7 mouse cellular contexts compared by ENCODE assay signal in the genomic region with DNA sequence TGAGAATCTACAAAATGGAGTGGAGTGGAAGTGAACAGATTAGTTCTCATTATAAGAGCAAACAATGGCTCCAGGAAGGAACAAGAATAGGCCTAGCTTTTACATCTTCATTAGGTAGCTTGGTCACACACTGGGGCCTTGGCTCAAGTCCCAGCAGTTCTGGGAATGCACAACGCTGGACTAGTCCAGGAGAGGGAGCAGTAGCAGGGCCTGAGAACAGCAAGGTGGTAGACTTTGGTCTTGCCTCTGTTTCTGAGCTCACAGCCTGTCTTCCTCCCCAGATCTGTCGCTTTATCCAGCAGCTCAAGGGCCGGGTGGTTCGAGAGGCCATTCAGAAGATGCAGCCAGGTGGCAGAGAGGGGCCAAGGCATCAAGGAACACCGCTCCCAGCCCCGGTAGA. TPM values are rescaled to one million over a fixed set of nuclear protein-coding genes. Genes with fewer than 3 reads are reported as not detected.
A peak's percentile ranks its signal among the peaks of the same experiment; 100 is the strongest.
DNase-seq lines count a peak whose midpoint lies in the region; ATAC-seq and TF ChIP-seq lines count a peak whose summit lies in the region.

No protein-coding gene starts in this region.

- no peak for TF ChIP-seq POLR2A in testis, adult 2 months (IDR thresholded peaks at IDR 0.05; ENCODE audit: control insufficient read depth, low read depth, low read length)
- TF ChIP-seq POLR2A in cortical plate, adult 2 months (IDR thresholded peaks at IDR 0.05; ENCODE audit: extremely low read depth, insufficient read depth, low read length): no peak

- H3K27ac ChIP-seq in testis, adult 2 months (ENCODE audit: control insufficient read depth, insufficient read depth, low read depth, low read length): no peak overlapping the region
- H3K27ac ChIP-seq in cortical plate, adult 2 months (ENCODE audit: insufficient read depth, low read length): no peak overlapping the region; the same call in 1 of the 2 replicates
- 0 out of 2 replicates have a peak overlapping the region, but pooled peaks have one; percentile 12 for H3K27ac ChIP-seq in hindbrain, embryonic 10.5 days
- no peak overlapping the region for H3K27ac ChIP-seq in midbrain, embryonic 11.5 days (ENCODE audit: low read depth, low read length)

- peak overlapping the region; percentile 71 for H3K4me2 ChIP-seq in midbrain, embryonic 11.5 days

- 0 out of 2 replicates have a peak, but pooled peaks cover 3% of the 10 kb centered on the region for H3K9me3 ChIP-seq in hindbrain, embryonic 10.5 days
- no peaks in the 10 kb centered on the region for H3K9me3 ChIP-seq in midbrain, embryonic 11.5 days (ENCODE audit: control insufficient read depth, low read length)

- peaks cover 25% of the 10 kb centered on the region for H3K4me1 ChIP-seq in testis, adult 2 months (ENCODE audit: control insufficient read depth, insufficient read depth, low read length)
- H3K4me1 ChIP-seq in cortical plate, adult 2 months (ENCODE audit: control insufficient read depth, insufficient read depth, low read length): peaks cover 4% of the 10 kb centered on the region
- peaks cover 51% of the 10 kb centered on the region for H3K4me1 ChIP-seq in hindbrain, embryonic 10.5 days (replicated peaks)
- peaks cover 24% of the 10 kb centered on the region for H3K4me1 ChIP-seq in midbrain, embryonic 11.5 days (ENCODE audit: control insufficient read depth, insufficient read depth, low read length)

- H3K9ac ChIP-seq in midbrain, embryonic 11.5 days (ENCODE audit: low read length): 0 out of 2 replicates have a peak overlapping the region, but pooled peaks have one; percentile 12

- ATAC-seq in midbrain, embryonic 11.5 days (ENCODE audit: low FRiP score): no peak

- peak; percentile 34; the same call in 1 of the 2 replicates for TF ChIP-seq CTCF in testis, adult 2 months (IDR thresholded peaks at IDR 0.05; ENCODE audit: control insufficient read depth, insufficient read depth, insufficient replicate concordance, low read depth, low read length)
- TF ChIP-seq CTCF in cortical plate, adult 2 months (IDR thresholded peaks at IDR 0.05; ENCODE audit: extremely low read depth, insufficient read depth, low read length): peak; percentile 46

- H3K4me3 ChIP-seq in testis, adult 2 months (ENCODE audit: control insufficient read depth, low read depth, low read length): no peak overlapping the region
- H3K4me3 ChIP-seq in cortical plate, adult 2 months (ENCODE audit: insufficient read depth, low read length): peak overlapping the region; percentile 94; the same call in 1 of the 2 replicates
- peak overlapping the region; percentile 92 for H3K4me3 ChIP-seq in hindbrain, embryonic 10.5 days
- no peak overlapping the region for H3K4me3 ChIP-seq in midbrain, embryonic 11.5 days (ENCODE audit: low read depth, low read length)

- H3K36me3 ChIP-seq in testis, adult 2 months (ENCODE audit: control insufficient read depth, insufficient read depth, low read length): no peaks in the 10 kb centered on the region
- H3K36me3 ChIP-seq in hindbrain, embryonic 10.5 days: peaks cover 49% of the 10 kb centered on the region
- peaks cover 9% of the 10 kb centered on the region; the same call in 1 of the 2 replicates for H3K36me3 ChIP-seq in midbrain, embryonic 11.5 days (ENCODE audit: control insufficient read depth, insufficient read depth, low read length)

- H3K27me3 ChIP-seq in testis, adult 2 months (ENCODE audit: control insufficient read depth, insufficient read depth, low read length): no peaks in the 10 kb centered on the region
- peaks cover 15% of the 10 kb centered on the region for H3K27me3 ChIP-seq in hindbrain, embryonic 10.5 days (ENCODE audit: insufficient read depth, poor library complexity, severe bottlenecking)
- peaks cover 4% of the 10 kb centered on the region; the same call in 1 of the 2 replicates for H3K27me3 ChIP-seq in midbrain, embryonic 11.5 days (ENCODE audit: control insufficient read depth, insufficient read depth, low read length)

- no peak for DNase-seq in testis, postnatal 14 days (ENCODE audit: low spot score)
- DNase-seq in hindbrain, embryonic 10.5 days (ENCODE audit: low spot score): no peak
- peak; percentile 67 to 68 for DNase-seq in layer of hippocampus, postnatal 36 days
- DNase-seq in midbrain, embryonic 11.5 days (ENCODE audit: low spot score, missing footprints): no peak
- no peak for DNase-seq in B cell, adult 2 months

- WGBS in hindbrain, embryonic 10.5 days: 70% methylated on average over 6 of the region's 6 CpGs
- 55% methylated on average over 6 of the region's 6 CpGs for WGBS in midbrain, embryonic 11.5 days

RNA-seq across cellular contexts. Expression of a gene that starts 1.1 kb away (rescaled TPM):
- 16.0 and 20.7 TPM in 2 replicates for polyA plus RNA-seq in testis, adult 2 months (2012; rRNA removed)
- 48.8 and 48.9 TPM in 2 replicates for polyA plus RNA-seq in cortical plate, adult 2 months (2012; rRNA removed)
- 62.1 and 69.8 TPM in 2 replicates for polyA plus RNA-seq in hindbrain, embryonic 10.5 days (2016; fragmentation: Nextera tagmentation; extraction: Ambion mirVana)
- total RNA-seq in layer of hippocampus, postnatal 36 days (2021): 10 to 100 TPM; 22.3 to 26.2 TPM
- 53.9 and 64.6 TPM in 2 replicates for polyA plus RNA-seq in midbrain, embryonic 11.5 days (2014; fragmentation: Nextera tagmentation; extraction: Ambion mirVana)

RNA-seq across cellular contexts. Expression of a gene that starts 5.1 kb away (rescaled TPM):
- 66.4 and 66.8 TPM in 2 replicates for polyA plus RNA-seq in testis, adult 2 months (2012; rRNA removed)
- polyA plus RNA-seq in cortical plate, adult 2 months (2012; rRNA removed): 1,021 and 1,048 TPM in 2 replicates
- polyA plus RNA-seq in hindbrain, embryonic 10.5 days (2016; fragmentation: Nextera tagmentation; extraction: Ambion mirVana): 133 and 197 TPM in 2 replicates
- total RNA-seq in layer of hippocampus, postnatal 36 days (2021): 100 to 1,000 TPM; 500 to 555 TPM
- polyA plus RNA-seq in midbrain, embryonic 11.5 days (2014; fragmentation: Nextera tagmentation; extraction: Ambion mirVana): 97.9 and 110 TPM in 2 replicates

RNA-seq across cellular contexts. Expression of a gene that starts 6.0 kb away (rescaled TPM):
- 18.2 and 38.8 TPM in 2 replicates for polyA plus RNA-seq in testis, adult 2 months (2012; rRNA removed)
- 26.4 and 27.5 TPM in 2 replicates for polyA plus RNA-seq in cortical plate, adult 2 months (2012; rRNA removed)
- polyA plus RNA-seq in hindbrain, embryonic 10.5 days (2016; fragmentation: Nextera tagmentation; extraction: Ambion mirVana): 2.4 and 3.7 TPM in 2 replicates
- total RNA-seq in layer of hippocampus, postnatal 36 days (2021): 10 to 100 TPM; 13.8 to 14.0 TPM
- polyA plus RNA-seq in midbrain, embryonic 11.5 days (2014; fragmentation: Nextera tagmentation; extraction: Ambion mirVana): 1.2 and 2.0 TPM in 2 replicates

RNA-seq across cellular contexts. Expression of a gene that starts 15.3 kb away (rescaled TPM):
- 0.64 and 1.7 TPM in 2 replicates for polyA plus RNA-seq in testis, adult 2 months (2012; rRNA removed)
- 4.8 and 5.8 TPM in 2 replicates for polyA plus RNA-seq in cortical plate, adult 2 months (2012; rRNA removed)
- 0.68 and 1.8 TPM in 2 replicates for polyA plus RNA-seq in hindbrain, embryonic 10.5 days (2016; fragmentation: Nextera tagmentation; extraction: Ambion mirVana)
- total RNA-seq in layer of hippocampus, postnatal 36 days (2021): under 1 TPM; 0.15 to 0.68 TPM
- polyA plus RNA-seq in midbrain, embryonic 11.5 days (2014; fragmentation: Nextera tagmentation; extraction: Ambion mirVana): 0.59 and 1.00 TPM in 2 replicates

RNA-seq across cellular contexts. Expression of a gene that starts 15.5 kb away (rescaled TPM):
- polyA plus RNA-seq in testis, adult 2 months (2012; rRNA removed): 32.1 and 262 TPM in 2 replicates
- polyA plus RNA-seq in cortical plate, adult 2 months (2012; rRNA removed): 60.4 and 60.6 TPM in 2 replicates
- polyA plus RNA-seq in hindbrain, embryonic 10.5 days (2016; fragmentation: Nextera tagmentation; extraction: Ambion mirVana): 34.7 and 39.4 TPM in 2 replicates
- total RNA-seq in layer of hippocampus, postnatal 36 days (2021): 100 to 1,000 TPM in 1 of 2 experiments, 10 to 100 TPM in 1; 91.3 to 116 TPM
- polyA plus RNA-seq in midbrain, embryonic 11.5 days (2014; fragmentation: Nextera tagmentation; extraction: Ambion mirVana): 20.8 and 22.7 TPM in 2 replicates

Comparison
In these comparisons a context has a peak if more than half of its experiments do, and no peak if none do; other contexts are left out.
1. H3K4me3 ChIP-seq: peak in cortical plate, adult 2 months (single experiment) and hindbrain, embryonic 10.5 days (single experiment); none in testis, adult 2 months (single experiment) and midbrain, embryonic 11.5 days (single experiment).
2. DNase-seq: peak in layer of hippocampus, postnatal 36 days (2 of 2); none in testis, postnatal 14 days (single experiment), hindbrain, embryonic 10.5 days (single experiment), midbrain, embryonic 11.5 days (single experiment) and B cell, adult 2 months (0 of 2).